Mouse (Mus musculus) midbrain, embryonic 16.5 days (tissue): Measurements from ENCODE around the gene Oip5. TPM values are rescaled to one million over a fixed set of nuclear protein-coding genes. Genes with fewer than 3 reads are reported as not detected.

Experiments used
- ATAC-seq: fragments of 200-750 bp; cut with Nextera tagmentation; 2 replicates; pipeline ENCODE4 v1.8.0; 2017; ENCODE audit warnings: moderate TSS enrichment
- H3K27ac ChIP-seq: fragments of 300-500 bp; sonication (generic); 2 replicates; pipeline ENCODE4 v1.5.1; 2014; ENCODE audit warnings: mild to moderate bottlenecking, low read length, mixed read lengths
- H3K27me3 ChIP-seq: fragments of 300-500 bp; sonication (generic); 2 replicates; pipeline ENCODE4 v1.6.1; 2014; ENCODE audit warnings: low read depth, low read length, mixed read lengths; ENCODE audit not compliant: control insufficient read depth, insufficient read depth
- H3K36me3 ChIP-seq: fragments of 300-500 bp; sonication (generic); 2 replicates; pipeline ENCODE4 v1.6.1; 2014; ENCODE audit warnings: mild to moderate bottlenecking, low read length, moderate library complexity, mixed read lengths; ENCODE audit not compliant: control insufficient read depth, insufficient read depth
- H3K4me1 ChIP-seq: fragments of 300-500 bp; sonication (generic); 2 replicates; pipeline ENCODE4 v1.6.1; 2014; ENCODE audit warnings: mild to moderate bottlenecking, low read length, mixed read lengths; ENCODE audit not compliant: control insufficient read depth, insufficient read depth
- H3K4me2 ChIP-seq: fragments of 300-500 bp; sonication (generic); 2 replicates; pipeline ENCODE4 v1.6.1; 2014; ENCODE audit warnings: mild to moderate bottlenecking, low read length, mixed read lengths
- H3K4me3 ChIP-seq: fragments of 300-500 bp; sonication (generic); 2 replicates; pipeline ENCODE4 v1.5.1; 2014; ENCODE audit warnings: low read depth, mild to moderate bottlenecking, low read length, moderate library complexity, mixed read lengths
- H3K9ac ChIP-seq: fragments of 300-500 bp; sonication (generic); 2 replicates; pipeline ENCODE4 v1.6.1; 2014; ENCODE audit warnings: low read depth, low read length, mixed read lengths
- H3K9me3 ChIP-seq: fragments of 300-500 bp; sonication (generic); replicated peaks from 2 replicates; pipeline ENCODE4 v1.6.1; 2014; ENCODE audit warnings: mild to moderate bottlenecking, low read length, mixed read lengths; ENCODE audit not compliant: control insufficient read depth, poor library complexity, severe bottlenecking
- WGBS: fragments of 180-500 bp; shearing (Covaris S2); extraction: QIAGEN DNeasy Blood & Tissue Kit; methylation state at CpG from one replicate; pipeline ENCODE4 v1.1.7; 2014; 5-methylcytosine and 5-hydroxymethylcytosine counted together
- polyA plus RNA-seq: library from polyadenylated mRNA; unstranded; fragments of >200 nt; fragmentation: Nextera tagmentation; extraction: Ambion mirVana; gene quantifications from 2 replicates; pipeline ENCODE4 v1.2.1, GENCODE M21; 2015

Oip5 gene
- polyA plus RNA-seq, 1 experiment from 2014 or later: 3.7 TPM

GRCm38 (mm10) chr2:119594113-119594981 lies 23.9 kb downstream of the Oip5 start:
- Histone ChIP-seq H3K9ac (peak overlapping the region; percentile 90), H3K27me3 (no peaks in the 10 kb centered on the region), H3K27ac (peak overlapping the region; percentile 83), H3K4me3 (peak overlapping the region; percentile 80), H3K4me2 (peak overlapping the region; percentile 71), H3K9me3 (no peaks in the 10 kb centered on the region), H3K36me3 (peaks cover 15% of the 10 kb centered on the region), H3K4me1 (peaks cover 21% of the 10 kb centered on the region)
- ATAC-seq: peak; percentile 98
- under 1% methylated on average over 60 of the region's 61 CpGs for WGBS

DNA sequence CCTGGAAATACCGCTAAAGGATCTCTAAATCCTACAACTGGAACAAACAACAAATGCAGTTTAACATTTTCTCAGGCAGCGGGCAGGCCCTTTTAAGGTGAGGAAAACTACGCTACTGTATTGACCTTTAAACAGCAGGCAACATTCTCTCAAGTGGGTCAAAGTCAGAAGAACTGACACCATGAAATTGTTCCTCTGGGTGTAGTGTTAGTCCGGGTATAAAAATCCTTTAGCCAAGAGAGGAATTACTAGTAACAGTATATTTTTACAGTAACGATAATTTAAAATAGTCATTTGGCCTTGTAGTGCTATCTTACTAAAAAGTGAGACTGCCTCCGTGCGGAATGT lies 24.5 kb downstream of the Oip5 start:
- Histone ChIP-seq H3K4me2 (peak overlapping the region; percentile 55), H3K4me1 (peaks cover 21% of the 10 kb centered on the region), H3K36me3 (peaks cover 12% of the 10 kb centered on the region), H3K9me3 (no peaks in the 10 kb centered on the region), H3K27ac (peak overlapping the region; percentile 76), H3K4me3 (peak overlapping the region; percentile 80), H3K27me3 (no peaks in the 10 kb centered on the region), H3K9ac (no peak overlapping the region; the same call in 1 of the 2 replicates)
- WGBS: 9% methylated on average over 7 of the region's 7 CpGs
- peak; percentile 37 for ATAC-seq

GRCm38 (mm10) chr2:119591247-119591646 lies 27.0 kb downstream of the Oip5 start:
- Histone ChIP-seq H3K27me3 (no peaks in the 10 kb centered on the region), H3K36me3 (peaks cover 5% of the 10 kb centered on the region), H3K9ac (no peak overlapping the region), H3K4me1 (peaks cover 17% of the 10 kb centered on the region), H3K27ac (no peak overlapping the region), H3K4me2 (no peak overlapping the region), H3K9me3 (no peaks in the 10 kb centered on the region), H3K4me3 (no peak overlapping the region)
- ATAC-seq: no peak
- WGBS: 88% methylated on average over 3 of the region's 3 CpGs

GRCm38 (mm10) chr2:119587383-119587782 lies 30.9 kb downstream of the Oip5 start:
- H3K27me3 ChIP-seq: no peaks in the 10 kb centered on the region
- H3K4me2 ChIP-seq: no peak overlapping the region
- no peak for ATAC-seq
- H3K9me3 ChIP-seq: no peaks in the 10 kb centered on the region
- WGBS: 14% methylated on average over 4 of the region's 4 CpGs
- H3K9ac ChIP-seq: no peak overlapping the region
- no peak overlapping the region for H3K4me3 ChIP-seq
- peaks cover 5% of the 10 kb centered on the region for H3K36me3 ChIP-seq
- H3K27ac ChIP-seq: no peak overlapping the region
- no peaks in the 10 kb centered on the region for H3K4me1 ChIP-seq

DNA sequence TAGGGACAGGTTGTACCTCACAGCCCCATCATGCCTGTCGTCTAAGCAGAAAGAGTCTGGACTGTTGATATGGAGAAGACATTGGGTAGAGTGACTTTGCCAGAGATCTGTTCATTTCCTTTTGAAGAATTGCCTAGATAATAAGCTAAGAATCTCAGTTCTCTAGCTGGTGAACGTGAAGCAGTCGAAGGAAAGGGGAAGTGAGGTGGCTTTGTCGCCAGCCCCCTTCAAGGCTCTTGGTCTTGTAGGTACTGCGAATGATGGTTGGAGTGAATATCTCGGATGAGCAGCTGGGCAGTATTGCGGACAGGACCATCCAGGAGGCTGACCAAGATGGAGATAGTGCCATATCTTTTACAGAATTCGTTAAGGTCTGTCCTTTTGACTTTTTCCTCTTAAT lies 34.0 kb downstream of the Oip5 start:
- ATAC-seq: no peak
- Histone ChIP-seq H3K27ac (no peak overlapping the region), H3K9ac (no peak overlapping the region), H3K4me2 (no peak overlapping the region), H3K9me3 (no peaks in the 10 kb centered on the region), H3K27me3 (no peaks in the 10 kb centered on the region), H3K4me1 (no peaks in the 10 kb centered on the region), H3K4me3 (no peak overlapping the region), H3K36me3 (peaks cover 5% of the 10 kb centered on the region; the same call in 1 of the 2 replicates)
- 91% methylated on average over 8 of the region's 8 CpGs for WGBS

GRCm38 (mm10) chr2:119583439-119583838 lies 34.8 kb downstream of the Oip5 start:
- Histone ChIP-seq H3K27me3 (no peaks in the 10 kb centered on the region), H3K4me1 (no peaks in the 10 kb centered on the region), H3K4me2 (no peak overlapping the region), H3K9me3 (no peaks in the 10 kb centered on the region), H3K9ac (no peak overlapping the region), H3K27ac (no peak overlapping the region), H3K36me3 (peaks cover 7% of the 10 kb centered on the region; the same call in 1 of the 2 replicates), H3K4me3 (no peak overlapping the region)
- WGBS: 53% methylated on average over 2 of the region's 2 CpGs
- ATAC-seq: no peak

- H3K9ac ChIP-seq: no peak overlapping the region
- WGBS: 96% methylated on average over 3 of the region's 3 CpGs
- H3K27ac ChIP-seq: no peak overlapping the region
Measured at GRCm38 (mm10) chr2:119581571-119581970, 36.7 kb downstream of the Oip5 start.

GRCm38 (mm10) chr2:119572471-119572870 lies 45.8 kb downstream of the Oip5 start:
- Histone ChIP-seq H3K27ac (no peak overlapping the region), H3K4me2 (no peak overlapping the region), H3K4me1 (no peaks in the 10 kb centered on the region), H3K36me3 (peaks cover 12% of the 10 kb centered on the region; the same call in 1 of the 2 replicates), H3K9me3 (no peaks in the 10 kb centered on the region), H3K27me3 (no peaks in the 10 kb centered on the region), H3K9ac (no peak overlapping the region), H3K4me3 (no peak overlapping the region)
- no peak for ATAC-seq
- 96% methylated on average over 1 of the region's 1 CpGs for WGBS

More at GRCm38 (mm10) chr2:119581571-119581970, 36.7 kb downstream of the Oip5 start:
- Histone ChIP-seq H3K4me3 (no peak overlapping the region), H3K36me3 (peaks cover 7% of the 10 kb centered on the region; the same call in 1 of the 2 replicates), H3K27me3 (no peaks in the 10 kb centered on the region), H3K4me2 (no peak overlapping the region), H3K9me3 (no peaks in the 10 kb centered on the region), H3K4me1 (no peaks in the 10 kb centered on the region)
- no peak for ATAC-seq

DNA sequence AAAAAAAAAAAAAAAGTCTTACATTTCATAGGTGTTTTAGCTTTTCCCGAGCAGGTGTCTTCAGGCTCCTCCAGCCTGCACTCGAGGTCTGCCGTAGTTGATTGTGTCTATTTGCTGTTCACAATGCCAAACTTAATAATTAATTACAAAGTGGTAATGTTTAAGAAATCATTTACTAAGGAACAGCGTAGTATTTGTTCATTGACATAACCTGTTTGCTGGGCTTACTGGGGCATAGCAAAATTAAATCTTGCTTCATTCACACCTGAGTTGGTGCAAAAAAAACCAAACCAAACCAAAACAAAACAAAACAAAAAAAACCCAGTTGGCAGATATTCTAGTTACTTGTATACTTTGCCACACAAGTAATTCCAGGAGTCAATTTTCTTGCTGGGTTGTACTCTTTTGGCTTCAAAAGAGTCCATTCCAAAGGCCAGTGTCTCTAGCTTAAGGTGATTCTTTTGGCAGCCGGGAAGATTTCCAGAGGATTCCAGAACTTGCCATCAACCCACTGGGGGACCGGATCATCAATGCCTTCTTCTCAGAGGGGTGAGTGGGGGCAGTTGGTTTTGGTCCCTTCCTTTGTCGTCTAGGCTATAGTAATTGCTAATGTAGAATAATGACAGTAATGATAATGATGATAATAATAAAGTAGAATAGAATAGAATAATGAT lies 52.0 kb downstream of the Oip5 start:
- no peaks in the 10 kb centered on the region for H3K27me3 ChIP-seq
- H3K36me3 ChIP-seq: peaks cover 9% of the 10 kb centered on the region
- no peak for ATAC-seq
- H3K4me3 ChIP-seq: no peak overlapping the region
- no peaks in the 10 kb centered on the region for H3K9me3 ChIP-seq
- no peaks in the 10 kb centered on the region for H3K4me1 ChIP-seq
- H3K9ac ChIP-seq: no peak overlapping the region
- 89% methylated on average over 7 of the region's 7 CpGs for WGBS
- H3K27ac ChIP-seq: no peak overlapping the region
- H3K4me2 ChIP-seq: no peak overlapping the region
